Mouse (Mus musculus) limb, embryonic 10.5 days (tissue): ENCODE measurements around the gene Cd320. TPM values are rescaled to one million over a fixed set of nuclear protein-coding genes. Genes with fewer than 3 reads are reported as not detected.
"Not testable (repeated sequence)": the region's sequence is repeated elsewhere in the genome, so short reads cannot be mapped to it uniquely, and the experiment has no call there.

ENCODE experiments used
- DNase-seq: peaks from one replicate; pipeline ENCODE4 v3.0.0-alpha.2; 2017; ENCODE audit warnings: low spot score
- H3K27ac ChIP-seq: fragments of 300-500 bp; sonication (generic); 2 replicates; pipeline ENCODE4 v1.5.1; 2016; ENCODE audit warnings: mild to moderate bottlenecking
- H3K27me3 ChIP-seq: fragments of 300-500 bp; sonication (generic); 2 replicates; pipeline ENCODE4 v1.6.1; 2016; ENCODE audit warnings: low read depth, mild to moderate bottlenecking; ENCODE audit not compliant: poor library complexity, severe bottlenecking
- H3K36me3 ChIP-seq: fragments of 300-500 bp; sonication (generic); 2 replicates; pipeline ENCODE4 v1.6.1; 2016; ENCODE audit warnings: mild to moderate bottlenecking, moderate library complexity
- H3K4me1 ChIP-seq: fragments of 300-500 bp; sonication (generic); 2 replicates; pipeline ENCODE4 v1.6.1; 2016
- H3K4me3 ChIP-seq: fragments of 300-500 bp; sonication (generic); 2 replicates; pipeline ENCODE4 v1.5.1; 2016; ENCODE audit warnings: mild to moderate bottlenecking, moderate library complexity
- H3K9me3 ChIP-seq: fragments of 300-500 bp; sonication (generic); replicated peaks from 2 replicates; pipeline ENCODE4 v1.6.1; 2016; ENCODE audit warnings: mild to moderate bottlenecking
- whole genome bisulfite sequencing: fragments of 180-500 bp; shearing (Covaris S2); methylation state at CpG from one replicate; pipeline ENCODE4 v1.1.7; 2016; 5-methylcytosine and 5-hydroxymethylcytosine counted together
- polyA plus RNA-seq: library from polyadenylated mRNA; unstranded; fragments of >200 nt; fragmentation: Nextera tagmentation; extraction: Ambion mirVana; gene quantifications from 2 replicates; pipeline ENCODE4 v1.2.1, GENCODE M21; 2016

Gene Cd320
- polyA plus RNA-seq, 1 experiment from 2014 or later = 98.2 TPM

DNA sequence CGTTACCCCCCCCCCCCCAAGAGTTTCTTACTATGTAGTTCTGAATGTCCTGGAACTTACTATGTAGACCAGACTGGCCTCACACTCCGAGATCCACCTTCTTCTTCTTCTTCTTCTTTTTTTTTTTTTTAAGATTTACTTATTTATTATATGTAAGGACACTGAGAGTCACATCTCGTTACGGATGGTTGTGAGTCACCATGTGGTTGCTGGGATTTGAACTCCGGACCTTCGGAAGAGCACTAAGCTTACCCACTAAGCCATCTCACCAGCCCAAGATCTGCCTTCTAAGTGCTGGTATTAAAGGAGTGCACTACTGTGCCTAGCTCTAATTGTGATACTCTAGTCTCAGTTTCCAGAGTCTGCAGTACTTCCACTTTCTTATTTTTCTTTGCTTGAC, 27.5 kb upstream of the Cd320 start:
- no peak for DNase-seq
- no peaks in the 10 kb centered on the region for H3K9me3 ChIP-seq
- peaks cover 14% of the 10 kb centered on the region for H3K27me3 ChIP-seq
- H3K27ac ChIP-seq = no peak overlapping the region
- WGBS = 89% methylated on average over 6 of the region's 6 CpGs
- no peak overlapping the region for H3K4me3 ChIP-seq
- peaks cover 39% of the 10 kb centered on the region for H3K4me1 ChIP-seq
- H3K36me3 ChIP-seq = peaks cover 32% of the 10 kb centered on the region

DNA sequence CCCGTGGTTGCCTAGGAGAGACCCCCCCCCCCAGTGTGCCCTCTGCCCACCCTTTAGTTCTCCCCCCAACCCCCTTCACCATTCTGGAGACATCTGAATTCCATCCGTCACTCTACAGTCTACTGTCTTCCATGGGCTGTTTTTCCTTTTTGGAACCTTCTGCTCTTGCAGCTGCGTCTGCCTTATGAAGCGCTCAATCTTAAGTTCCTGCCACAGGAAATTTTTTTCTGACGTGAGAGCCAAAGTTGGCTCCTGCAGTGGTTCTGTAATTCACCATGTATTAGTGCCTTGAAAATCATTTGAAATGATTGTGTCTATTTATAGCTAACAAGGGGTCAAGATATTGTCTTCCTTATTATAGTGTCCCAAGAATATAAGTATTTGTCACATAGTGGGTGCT, 26.3 kb upstream of the Cd320 start:
- DNase-seq = no peak
- peaks cover 45% of the 10 kb centered on the region for H3K36me3 ChIP-seq
- peak overlapping the region; percentile 92; the same call in 1 of the 2 replicates for H3K27ac ChIP-seq
- H3K27me3 ChIP-seq = 0 out of 2 replicates have a peak, but pooled peaks cover 2% of the 10 kb centered on the region
- H3K4me1 ChIP-seq = peaks cover 31% of the 10 kb centered on the region
- WGBS = 81% methylated on average over 5 of the region's 5 CpGs
- H3K9me3 ChIP-seq = no peaks in the 10 kb centered on the region
- peak overlapping the region; percentile 69 for H3K4me3 ChIP-seq

DNA sequence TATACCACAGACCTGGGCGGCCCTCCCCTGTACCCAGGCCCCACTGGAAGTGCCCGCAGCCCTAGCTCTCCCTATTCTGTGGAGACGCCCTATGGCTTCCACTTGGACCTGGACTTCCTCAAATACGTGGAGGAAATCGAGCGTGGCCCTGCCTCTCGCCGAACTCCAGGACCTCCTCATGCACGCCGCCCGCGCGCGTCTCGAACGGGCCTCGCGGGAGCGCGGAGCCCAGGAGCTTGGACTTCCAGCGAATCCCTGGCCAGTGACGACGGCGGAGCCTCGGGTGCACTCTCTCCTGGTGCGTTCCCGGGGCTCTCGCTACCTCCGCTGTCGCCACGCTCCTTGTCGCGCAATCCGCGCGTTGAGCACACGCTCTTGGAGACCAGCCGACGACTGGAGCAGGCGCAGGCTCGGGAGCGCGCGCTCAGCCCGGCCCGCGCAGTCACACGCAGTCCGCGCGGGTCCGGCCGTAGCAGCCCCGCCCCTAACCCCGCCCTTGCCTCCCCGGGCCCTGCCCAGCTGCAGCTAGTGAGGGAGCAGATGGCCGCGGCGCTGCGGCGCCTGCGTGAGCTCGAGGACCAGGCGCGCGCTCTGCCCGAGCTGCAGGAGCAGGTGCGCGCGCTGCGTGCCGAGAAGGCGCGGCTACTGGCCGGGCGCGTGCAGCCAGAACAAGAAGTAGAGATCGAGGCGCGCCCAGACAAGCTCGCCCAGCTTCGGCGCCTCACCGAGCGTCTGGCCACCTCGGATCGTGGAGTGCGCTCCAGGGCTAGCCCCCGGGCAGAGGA, 25.5 kb upstream of the Cd320 start:
- 1% methylated on average over 88 of the region's 89 CpGs for WGBS
- Histone ChIP-seq H3K27ac (peak overlapping the region; percentile 92), H3K4me1 (peaks cover 38% of the 10 kb centered on the region), H3K27me3 (no peaks in the 10 kb centered on the region), H3K9me3 (no peaks in the 10 kb centered on the region), H3K36me3 (peaks cover 52% of the 10 kb centered on the region), H3K4me3 (peak overlapping the region; percentile 69)
- peak; percentile 97 for DNase-seq

DNA sequence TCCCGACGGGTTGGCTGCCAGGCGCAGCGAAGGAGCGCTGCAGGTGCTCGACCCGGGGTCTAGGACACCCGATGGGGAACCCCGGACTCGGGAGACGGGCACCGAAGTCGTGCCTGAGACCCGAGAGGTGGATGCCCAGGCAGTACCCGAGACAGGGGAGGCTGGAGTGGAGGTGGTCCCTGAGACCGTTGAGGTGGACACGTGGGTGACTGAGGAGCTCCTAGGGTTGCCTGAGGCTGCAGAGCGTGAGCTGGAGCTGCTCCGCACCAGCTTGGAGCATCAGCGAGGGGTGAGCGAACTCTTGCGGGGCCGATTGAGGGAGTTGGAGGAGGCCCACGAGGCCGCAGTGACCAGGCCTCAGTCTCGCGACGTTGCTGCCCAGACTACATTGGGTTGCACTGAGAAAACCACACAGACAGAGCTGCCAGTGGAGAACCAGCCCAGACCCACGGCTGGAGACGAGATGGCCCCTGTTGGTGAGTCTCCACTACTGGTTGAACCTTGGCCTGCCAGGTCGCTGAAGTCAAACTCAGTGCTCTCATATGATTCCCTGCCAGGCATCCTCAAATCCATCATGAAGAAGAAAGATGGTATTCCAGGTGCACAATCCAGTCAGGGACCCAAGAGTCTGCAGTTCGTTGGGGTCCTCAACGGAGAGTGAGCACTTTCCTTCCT, 24.8 kb upstream of the Cd320 start:
- Histone ChIP-seq H3K4me1 (peaks cover 41% of the 10 kb centered on the region), H3K27me3 (no peaks in the 10 kb centered on the region), H3K9me3 (no peaks in the 10 kb centered on the region), H3K4me3 (peak overlapping the region; percentile 69), H3K36me3 (peaks cover 60% of the 10 kb centered on the region), H3K27ac (peak overlapping the region; percentile 92)
- 22% methylated on average over 33 of the region's 33 CpGs for WGBS
- DNase-seq = no peak

DNA sequence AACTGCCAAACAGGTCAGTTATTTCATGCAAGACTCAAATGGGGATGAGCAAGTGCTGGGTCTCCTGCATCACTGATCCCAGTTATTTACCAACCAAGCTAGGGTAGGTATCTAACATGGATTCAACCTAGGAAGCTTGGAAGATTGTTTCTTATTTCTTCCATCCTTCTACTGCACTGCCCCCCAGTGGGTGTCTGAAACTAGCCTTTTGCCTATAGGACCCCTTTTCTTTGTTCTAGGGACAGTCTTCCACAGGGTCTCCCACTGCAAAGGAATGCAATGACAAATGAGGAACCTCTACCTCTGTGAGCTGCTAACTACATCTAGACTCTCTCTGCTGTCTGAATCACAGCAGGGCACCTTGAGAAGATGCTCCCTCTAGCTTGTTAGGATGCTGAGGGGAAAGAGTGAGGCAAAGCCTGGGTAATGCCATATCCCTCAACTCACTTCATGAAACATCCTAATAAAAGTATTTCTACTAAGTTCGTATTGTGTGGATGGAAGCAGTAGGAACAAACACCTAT, 20.4 kb upstream of the Cd320 start:
- no peak for DNase-seq
- H3K9me3 ChIP-seq = no peaks in the 10 kb centered on the region
- peaks cover 46% of the 10 kb centered on the region for H3K4me1 ChIP-seq
- no peaks in the 10 kb centered on the region for H3K27me3 ChIP-seq
- H3K27ac ChIP-seq = no peak overlapping the region
- peak overlapping the region; percentile 78 for H3K4me3 ChIP-seq
- WGBS = 88% methylated on average over 1 of the region's 1 CpGs
- H3K36me3 ChIP-seq = peaks cover 68% of the 10 kb centered on the region

DNA sequence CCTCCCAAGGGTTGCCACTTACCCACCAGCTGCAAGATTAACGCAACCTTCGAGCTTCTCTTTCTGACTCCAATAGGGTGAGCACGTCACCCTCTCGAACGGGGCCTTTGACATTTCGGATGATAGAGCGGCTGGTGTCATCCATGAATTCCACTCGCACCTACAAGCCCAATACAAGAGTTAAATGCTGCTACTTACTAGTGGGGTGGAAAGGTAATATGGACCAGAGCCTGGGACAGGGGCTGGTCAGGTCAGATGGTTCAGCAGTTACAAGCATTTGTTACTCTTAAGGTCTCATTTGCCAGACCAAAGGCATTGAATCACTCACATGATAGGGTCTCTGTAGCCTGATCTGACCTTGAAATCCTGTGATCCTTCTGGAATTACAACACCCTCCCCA, 19.7 kb upstream of the Cd320 start:
- H3K27ac ChIP-seq = peak overlapping the region; percentile 89
- WGBS = 86% methylated on average over 8 of the region's 8 CpGs

DNA sequence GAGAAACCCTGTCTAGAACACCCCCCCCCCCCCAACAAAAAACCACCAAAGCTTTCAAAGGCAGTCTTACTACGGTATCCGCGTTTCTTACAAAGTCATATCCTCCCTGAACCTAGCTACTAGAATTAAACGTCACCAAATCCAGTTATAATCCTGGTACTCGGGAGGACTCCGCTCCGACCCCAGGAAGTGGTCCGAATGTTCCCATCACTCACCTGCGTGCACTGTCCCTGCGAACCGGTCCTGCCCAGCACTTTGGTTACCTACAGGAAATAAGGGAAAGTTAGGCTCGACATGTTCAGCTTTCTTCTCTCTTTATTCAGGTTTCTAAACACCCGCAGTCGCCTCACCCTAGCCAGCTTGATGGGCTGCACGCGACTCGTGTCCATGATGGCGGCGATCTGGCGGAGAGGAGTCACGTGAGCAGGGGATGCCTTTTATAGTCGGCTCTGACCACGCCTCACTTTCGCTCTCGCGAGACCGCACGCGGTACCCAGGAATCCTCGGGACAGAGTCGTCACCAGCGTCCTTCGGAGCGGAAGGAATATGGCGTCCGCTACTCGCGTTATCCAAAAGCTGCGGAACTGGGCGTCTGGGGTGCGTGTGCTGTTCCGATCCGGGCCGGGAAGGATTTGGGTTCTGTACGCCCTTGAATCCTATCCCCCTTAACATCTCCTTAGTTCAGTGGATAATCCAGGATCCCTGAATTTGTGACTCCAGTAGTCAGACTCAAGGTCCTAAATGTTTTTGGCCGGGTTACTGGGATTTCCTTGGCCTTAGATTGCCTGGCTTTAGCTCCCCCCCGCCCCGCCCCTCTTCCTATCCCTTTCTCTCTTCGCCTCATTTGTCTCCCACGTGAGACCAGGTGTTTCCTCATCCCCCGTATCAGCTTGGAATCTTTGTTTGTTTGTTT, 18.6 kb upstream of the Cd320 start, which contains the start of the genes Rps28 and Ndufa7:
Gene Rps28 (minus strand): TSS at position 479 of the 913 bp plus-strand sequence.
Gene Ndufa7 (plus strand): TSS at position 489 of the 913 bp plus-strand sequence.
- H3K27me3 ChIP-seq = no peaks in the 10 kb centered on the region

More for the DNA sequence above, 19.7 kb upstream of the Cd320 start:
- Histone ChIP-seq H3K4me3 (peak overlapping the region; percentile 78), H3K36me3 (peaks cover 69% of the 10 kb centered on the region), H3K4me1 (peaks cover 39% of the 10 kb centered on the region)
- H3K27me3 ChIP-seq, H3K9me3 ChIP-seq, DNase-seq: not testable (repeated sequence)

DNA sequence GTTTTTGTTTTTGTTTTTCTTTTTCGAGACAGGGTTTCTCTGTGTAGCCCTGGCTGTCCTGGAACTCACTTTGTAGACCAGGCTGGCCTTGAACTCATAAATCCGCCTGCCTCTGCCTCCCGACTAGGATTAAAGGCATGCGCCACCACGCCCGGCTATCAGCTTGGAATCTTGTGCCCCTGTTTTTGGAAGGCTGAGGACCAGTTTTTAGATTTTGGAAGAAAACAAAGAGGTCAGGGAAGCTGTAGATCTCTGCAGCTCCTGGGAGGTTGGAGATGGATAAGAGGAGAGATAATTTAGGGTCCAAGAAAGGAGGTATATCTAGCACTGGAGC, 17.9 kb upstream of the Cd320 start:
- Histone ChIP-seq H3K27ac (peak overlapping the region; percentile 89), H3K4me1 (peaks cover 31% of the 10 kb centered on the region), H3K36me3 (peaks cover 69% of the 10 kb centered on the region), H3K4me3 (peak overlapping the region; percentile 78)
- DNase-seq, H3K9me3 ChIP-seq, H3K27me3 ChIP-seq: not testable (repeated sequence)
- WGBS = 5% methylated on average over 6 of the region's 6 CpGs

More for the DNA sequence above, 18.6 kb upstream of the Cd320 start, which contains the start of the genes Rps28 and Ndufa7:
- H3K27ac ChIP-seq = peak within 1 kb of the TSS; percentile 89
- peak; percentile 98 for DNase-seq
- peak within 1 kb of the TSS; percentile 78 for H3K4me3 ChIP-seq
- no peaks in the 10 kb centered on the region for H3K9me3 ChIP-seq
- peaks cover 31% of the 10 kb centered on the region for H3K4me1 ChIP-seq
- peaks cover 69% of the 10 kb centered on the region for H3K36me3 ChIP-seq
- WGBS = under 1% methylated on average over 51 of the region's 51 CpGs

DNA sequence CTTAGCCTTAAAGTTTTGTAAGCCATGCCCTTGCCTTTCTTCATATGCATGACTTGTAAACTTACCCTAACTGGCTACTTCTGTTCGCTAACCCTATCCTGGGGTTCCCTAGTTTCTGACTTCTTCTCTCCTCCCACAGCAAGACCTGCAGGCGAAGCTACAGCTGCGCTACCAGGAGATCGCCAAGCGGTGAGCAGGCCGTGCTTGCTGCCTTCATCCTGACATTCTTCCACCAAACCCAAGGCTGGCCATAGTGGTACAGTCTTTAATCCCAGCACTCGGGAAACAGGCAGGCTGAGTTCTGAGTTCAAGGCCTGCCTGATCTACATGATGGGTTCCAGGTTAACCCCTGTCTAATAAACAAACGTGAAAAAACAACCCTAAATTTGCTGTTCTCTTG, 17.4 kb upstream of the Cd320 start:
- WGBS = 88% methylated on average over 8 of the region's 8 CpGs
- H3K27ac ChIP-seq = peak overlapping the region; percentile 89

DNA sequence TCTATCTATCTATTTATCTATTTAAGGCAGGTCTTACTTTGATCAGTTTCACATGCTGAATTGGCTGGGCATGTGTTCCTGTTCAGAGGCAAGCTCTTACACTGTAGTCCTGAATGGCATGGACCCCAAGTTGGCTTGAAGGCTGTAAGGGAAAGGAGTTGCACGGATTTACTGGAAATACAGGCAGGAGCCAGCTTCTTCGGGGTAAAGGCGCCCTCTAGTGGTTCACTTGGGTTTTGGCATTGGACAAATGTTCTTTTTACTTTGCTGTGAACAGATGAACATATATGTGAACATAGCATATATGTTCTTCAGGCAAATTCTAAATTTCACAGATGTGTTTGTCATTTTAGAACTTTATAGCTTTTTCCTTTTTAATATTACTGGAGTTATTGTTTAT, 16.0 kb upstream of the Cd320 start:
- Histone ChIP-seq H3K27ac (no peak overlapping the region), H3K9me3 (no peaks in the 10 kb centered on the region), H3K4me1 (peaks cover 29% of the 10 kb centered on the region), H3K36me3 (peaks cover 69% of the 10 kb centered on the region), H3K4me3 (no peak overlapping the region), H3K27me3 (no peaks in the 10 kb centered on the region)
- peak; percentile 83 for DNase-seq
- 0% methylated on average over 3 of the region's 3 CpGs for WGBS

More for the DNA sequence above, 17.4 kb upstream of the Cd320 start:
- Histone ChIP-seq H3K27me3 (no peaks in the 10 kb centered on the region), H3K4me3 (peak overlapping the region; percentile 78), H3K9me3 (no peaks in the 10 kb centered on the region), H3K36me3 (peaks cover 69% of the 10 kb centered on the region), H3K4me1 (peaks cover 31% of the 10 kb centered on the region)
- DNase-seq = no peak

DNA sequence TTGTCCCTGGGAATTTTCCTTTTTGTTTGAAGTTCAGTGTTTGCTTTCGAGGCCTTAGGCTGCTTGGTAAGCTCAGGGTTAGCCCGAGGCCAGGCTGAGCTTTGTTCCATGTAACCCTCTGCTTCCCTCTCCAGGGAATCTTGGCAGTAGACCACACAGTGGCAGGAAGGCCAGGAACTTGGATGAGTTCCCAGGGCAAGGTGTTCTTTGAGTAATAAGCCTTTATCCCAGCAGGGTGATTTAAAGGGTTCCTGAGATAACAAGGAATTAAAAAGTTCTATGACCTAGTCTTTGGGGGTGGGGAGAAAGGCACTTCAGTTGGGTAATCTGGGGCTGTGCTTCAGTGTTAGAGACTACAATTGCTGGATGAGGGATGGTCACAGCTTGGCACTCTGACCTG, 14.0 kb upstream of the Cd320 start:
- Histone ChIP-seq H3K27ac (no peak overlapping the region), H3K4me1 (peaks cover 11% of the 10 kb centered on the region), H3K4me3 (no peak overlapping the region), H3K9me3 (no peaks in the 10 kb centered on the region), H3K36me3 (peaks cover 72% of the 10 kb centered on the region), H3K27me3 (no peaks in the 10 kb centered on the region)
- DNase-seq = no peak
- 89% methylated on average over 2 of the region's 2 CpGs for WGBS

DNA sequence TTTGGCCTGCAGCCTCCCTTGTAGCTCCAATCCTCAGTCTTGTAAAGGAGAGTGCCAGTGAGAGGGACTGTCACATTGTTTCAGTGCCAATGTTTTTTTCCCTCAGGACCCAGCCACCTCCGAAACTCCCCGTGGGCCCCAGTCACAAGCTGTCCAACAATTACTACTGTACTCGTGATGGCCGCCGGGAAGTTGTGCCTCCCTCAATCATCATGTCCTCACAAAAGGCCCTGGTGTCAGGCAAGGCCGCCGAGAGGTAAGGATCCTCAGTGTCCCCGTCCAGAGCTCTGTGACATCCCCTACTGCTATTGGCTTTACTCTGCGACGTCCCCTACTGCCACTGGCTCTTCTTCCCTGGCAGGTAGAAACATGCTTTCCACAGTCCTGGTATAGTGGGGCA, 13.3 kb upstream of the Cd320 start:
- Histone ChIP-seq H3K4me3 (no peak overlapping the region), H3K9me3 (no peaks in the 10 kb centered on the region), H3K4me1 (peaks cover 11% of the 10 kb centered on the region), H3K27me3 (no peaks in the 10 kb centered on the region), H3K36me3 (peaks cover 78% of the 10 kb centered on the region), H3K27ac (no peak overlapping the region)
- 93% methylated on average over 10 of the region's 10 CpGs for WGBS
- DNase-seq = no peak
